Comparison of ENCODE assay signal across 24 mouse cellular contexts in the genomic region with DNA sequence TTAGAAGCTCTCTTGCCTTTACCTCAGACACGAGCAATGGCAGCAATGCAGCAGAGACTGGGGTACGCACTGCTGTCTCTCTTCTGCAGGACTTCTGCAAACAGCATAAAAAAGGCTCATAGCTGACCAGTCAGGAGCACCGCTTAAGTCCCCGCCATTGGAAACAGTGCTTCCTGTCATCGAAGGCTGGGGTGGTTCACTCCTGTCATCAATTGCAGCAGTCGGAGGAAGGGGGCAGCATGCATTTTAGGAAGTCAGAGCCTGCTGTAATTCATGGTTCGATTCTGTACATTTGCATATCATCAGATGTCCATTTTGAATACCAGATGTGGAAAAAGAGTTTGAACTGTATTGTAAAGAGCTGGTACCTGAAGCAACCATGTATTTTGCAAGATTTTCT. TPM values are rescaled to one million over a fixed set of nuclear protein-coding genes. Genes with fewer than 3 reads are reported as not detected.
DNase-seq lines count a peak whose midpoint lies in the region; ATAC-seq and TF ChIP-seq lines count a peak whose summit lies in the region.
"Had no signal": no experiment of that assay in that cellular context is flagged by ENCODE, and none has a peak within 500 bp of the region (broad histone marks: within the 10 kb centered on the region; RNA-seq: fewer than 3 reads in every experiment).

No protein-coding gene starts in this region.

- no peak for ATAC-seq in kidney, postnatal 0 days (replicated peaks; ENCODE audit: low FRiP score, low read depth)
- no peak for ATAC-seq in forebrain, embryonic 16.5 days
- ATAC-seq: forebrain, embryonic 13.5 days had no signal

- no peaks in the 10 kb centered on the region for H3K27me3 ChIP-seq in kidney, postnatal 0 days (ENCODE audit: insufficient read depth, low read length)
- no peaks in the 10 kb centered on the region for H3K27me3 ChIP-seq in splenic B cell, adult 2 months (ENCODE audit: control insufficient read depth, insufficient read depth, low read length, poor library complexity, severe bottlenecking)
- H3K27me3 ChIP-seq in forebrain, embryonic 16.5 days (replicated peaks; ENCODE audit: control insufficient read depth, insufficient read depth, low read length) = no peaks in the 10 kb centered on the region
- H3K27me3 ChIP-seq: forebrain, embryonic 13.5 days; heart, embryonic 15.5 days; hindbrain, embryonic 15.5 days had no signal

- H3K4me2 ChIP-seq in kidney, postnatal 0 days (ENCODE audit: low read length) = no peak overlapping the region
- no peak overlapping the region for H3K4me2 ChIP-seq in forebrain, embryonic 16.5 days (ENCODE audit: low read length)
- H3K4me2 ChIP-seq: forebrain, embryonic 13.5 days; heart, embryonic 11.5 days; heart, embryonic 15.5 days; hindbrain, embryonic 15.5 days had no signal

- no peak overlapping the region for H3K9ac ChIP-seq in kidney, postnatal 0 days (ENCODE audit: low read depth, low read length)
- H3K9ac ChIP-seq in forebrain, embryonic 16.5 days (replicated peaks; ENCODE audit: low read depth, low read length) = no peak overlapping the region
- H3K9ac ChIP-seq: forebrain, embryonic 13.5 days; heart, embryonic 15.5 days; hindbrain, embryonic 15.5 days had no signal

- TF ChIP-seq CTCF in kidney, postnatal 0 days (IDR thresholded peaks at IDR 0.05; ENCODE audit: low read depth) = no peak

- peaks cover 2% of the 10 kb centered on the region; the same call in 1 of the 2 replicates for H3K36me3 ChIP-seq in kidney, postnatal 0 days (ENCODE audit: insufficient read depth, low read length)
- H3K36me3 ChIP-seq in splenic B cell, adult 2 months (ENCODE audit: control insufficient read depth, insufficient read depth, low read length, poor library complexity, severe bottlenecking) = no peaks in the 10 kb centered on the region
- no peaks in the 10 kb centered on the region for H3K36me3 ChIP-seq in forebrain, embryonic 16.5 days (ENCODE audit: control insufficient read depth, insufficient read depth)
- H3K36me3 ChIP-seq: G1E; hindbrain, embryonic 15.5 days had no signal

- 61% methylated on average over 7 of the region's 7 CpGs for WGBS in kidney, postnatal 0 days
- WGBS in forebrain, embryonic 16.5 days = 73% methylated on average over 7 of the region's 7 CpGs

- no peak overlapping the region for H3K27ac ChIP-seq in kidney, postnatal 0 days
- no peak overlapping the region for H3K27ac ChIP-seq in forebrain, embryonic 16.5 days (ENCODE audit: low read length)
- H3K27ac ChIP-seq: embryonic facial prominence, embryonic 10.5 days; forebrain, embryonic 13.5 days; gastrocnemius, adult 2 months; heart, adult 2 months; heart, embryonic 15.5 days; hindbrain, embryonic 15.5 days had no signal

- H3K9me3 ChIP-seq in kidney, postnatal 0 days (replicated peaks; ENCODE audit: low read length) = no peaks in the 10 kb centered on the region
- no peaks in the 10 kb centered on the region for H3K9me3 ChIP-seq in forebrain, embryonic 16.5 days (ENCODE audit: control insufficient read depth, low read length)
- H3K9me3 ChIP-seq: embryonic facial prominence, embryonic 10.5 days; forebrain, embryonic 13.5 days; G1E; heart, embryonic 15.5 days; hindbrain, embryonic 15.5 days had no signal

- no peaks in the 10 kb centered on the region for H3K4me1 ChIP-seq in kidney, postnatal 0 days (replicated peaks; ENCODE audit: insufficient read depth, low read length)
- 0 out of 2 replicates have a peak, but pooled peaks cover 2% of the 10 kb centered on the region for H3K4me1 ChIP-seq in forebrain, embryonic 16.5 days (replicated peaks; ENCODE audit: control insufficient read depth, insufficient read depth, low read length)
- H3K4me1 ChIP-seq: embryonic facial prominence, embryonic 10.5 days; forebrain, embryonic 13.5 days; hindbrain, embryonic 15.5 days had no signal

- no peak overlapping the region for H3K4me3 ChIP-seq in kidney, postnatal 0 days (replicated peaks; ENCODE audit: low read depth, low read length)
- H3K4me3 ChIP-seq in forebrain, embryonic 16.5 days (replicated peaks; ENCODE audit: low read length) = no peak overlapping the region
- H3K4me3 ChIP-seq: embryonic facial prominence, embryonic 10.5 days; forebrain, embryonic 13.5 days; gastrocnemius, adult 2 months; heart, adult 2 months; heart, embryonic 15.5 days; hindbrain, embryonic 15.5 days had no signal

- DNase-seq in kidney, postnatal 0 days (ENCODE audit: low spot score) = peak; percentile 13
- no peak for DNase-seq in kidney, postnatal 4 days
- DNase-seq in testis, postnatal 10 days (ENCODE audit: low spot score) = peak; percentile 26
- DNase-seq in testis, postnatal 14 days (ENCODE audit: low spot score) = no peak
- peak; percentile 34 for DNase-seq in R1 (ENCODE audit: low read depth, low spot score)
- DNase-seq in splenic B cell, adult 2 months (ENCODE audit: low read depth, low spot score) = peak; percentile 14
- DNase-seq in urinary bladder, adult 2 months (ENCODE audit: low spot score) = no peak
- DNase-seq: adrenal gland, postnatal 10 days; cerebellum, adult 11-12 months; cerebellum, adult 9-10 months; cerebellum, postnatal 25 days; gastrocnemius, adult 2 months; gastrocnemius, postnatal 25 days; heart, adult 2 months; heart, postnatal 14 days had no signal

RNA-seq across cellular contexts. Expression of a gene that starts 9.7 kb away (rescaled TPM):
- 3.0 and 3.2 TPM in 2 replicates for polyA plus RNA-seq in kidney, postnatal 0 days (2015; fragmentation: Nextera tagmentation; extraction: Ambion mirVana)
- 14.3 and 15.1 TPM in 2 replicates for polyA plus RNA-seq in forebrain, embryonic 16.5 days (2015; fragmentation: Nextera tagmentation; extraction: Ambion mirVana)
- 1.8 and 2.7 TPM in 2 replicates for polyA plus RNA-seq in urinary bladder, adult 2 months (2012; rRNA removed)
- polyA plus RNA-seq: G1E had no signal

RNA-seq across cellular contexts. Expression of a gene that starts 42.9 kb away (rescaled TPM):
- 2.8 and 3.3 TPM in 2 replicates for polyA plus RNA-seq in kidney, postnatal 0 days (2015; fragmentation: Nextera tagmentation; extraction: Ambion mirVana)
- polyA plus RNA-seq in forebrain, embryonic 16.5 days (2015; fragmentation: Nextera tagmentation; extraction: Ambion mirVana) = 1.7 and 1.8 TPM in 2 replicates
- 1.3 TPM in 2 replicates for polyA plus RNA-seq in urinary bladder, adult 2 months (2012; rRNA removed)
- polyA plus RNA-seq: G1E had no signal

RNA-seq across cellular contexts. Expression of a gene that starts 42.9 kb away (rescaled TPM):
- not detected in 2 replicates for polyA plus RNA-seq in kidney, postnatal 0 days (2015; fragmentation: Nextera tagmentation; extraction: Ambion mirVana)
- polyA plus RNA-seq in forebrain, embryonic 16.5 days (2015; fragmentation: Nextera tagmentation; extraction: Ambion mirVana) = not detected in 2 replicates
- polyA plus RNA-seq in urinary bladder, adult 2 months (2012; rRNA removed) = 0.03 TPM in 2 replicates
- polyA plus RNA-seq: brain, embryonic 14.5 days; embryonic facial prominence, embryonic 10.5 days; embryonic facial prominence, embryonic 14.5 days; forebrain, embryonic 13.5 days; heart, adult 2 months; heart, embryonic 11.5 days; heart, embryonic 15.5 days; hindbrain, embryonic 15.5 days had no signal

Comparison
In these comparisons a context has a peak if more than half of its experiments do, and no peak if none do; other contexts are left out.
1. DNase-seq: peak in kidney, postnatal 0 days (single experiment), testis, postnatal 10 days (single experiment), R1 (single experiment) and splenic B cell, adult 2 months (single experiment); none in kidney, postnatal 4 days (0 of 2), testis, postnatal 14 days (single experiment) and urinary bladder, adult 2 months (single experiment).